Mouse (Mus musculus) myocyte (in vitro differentiated cells): Measurements from ENCODE around the gene Spock1.

Experiments
- CEBPB ChIP-seq: IDR thresholded peaks from 2 replicates; pipeline ENCODE4 v1.6.1; 2011; ENCODE audit warnings: mild to moderate bottlenecking, moderate library complexity; ENCODE audit not compliant: poor library complexity, insufficient read depth, severe bottlenecking
- E2F4 ChIP-seq: IDR thresholded peaks from one replicate; pipeline ENCODE4 v1.6.1; 2011; ENCODE audit warnings: mild to moderate bottlenecking, control low read depth, moderate library complexity; ENCODE audit not compliant: insufficient read depth
- MYOD1 ChIP-seq, 3 experiments: IDR thresholded peaks; one replicate each; pipeline ENCODE4 v1.6.1; 2011; ENCODE audit warnings: control low read depth in 2 of 3, low read depth in 2 of 3, mild to moderate bottlenecking in 2 of 3, moderate library complexity in 1 of 3; ENCODE audit not compliant: insufficient read length in 2 of 3, control insufficient read depth in 1 of 3
- MYOG ChIP-seq, 3 experiments: IDR thresholded peaks; one replicate each; pipeline ENCODE4 v1.6.1; 2011; ENCODE audit warnings: control low read depth in 2 of 3, low read depth in 2 of 3, mild to moderate bottlenecking in 2 of 3; ENCODE audit not compliant: insufficient read length in 2 of 3, control insufficient read depth in 1 of 3, insufficient read depth in 1 of 3
- POLR2A ChIP-seq: IDR thresholded peaks from one replicate; pipeline ENCODE4 v1.6.1; 2011; ENCODE audit warnings: low read depth, mild to moderate bottlenecking, control low read depth, moderate library complexity; ENCODE audit not compliant: insufficient read length
- POLR2AphosphoS2 ChIP-seq: IDR thresholded peaks from one replicate; pipeline ENCODE4 v1.6.1; 2011; ENCODE audit warnings: low read depth, control low read depth; ENCODE audit not compliant: insufficient read length
- USF1 ChIP-seq: IDR thresholded peaks from one replicate; pipeline ENCODE4 v1.6.1; 2011; ENCODE audit warnings: low read depth, mild to moderate bottlenecking, control low read depth, moderate library complexity

- TF ChIP-seq POLR2A, result no peak
- no peak for TF ChIP-seq MYOG (IDR thresholded peaks at IDR 0.05; ENCODE audit: control insufficient read depth in 1 of 3, insufficient read depth in 1 of 3, insufficient read length in 2 of 3, low read depth in 2 of 3)
- TF ChIP-seq CEBPB, result no peak
- no peak for TF ChIP-seq E2F4
- no peak for TF ChIP-seq MYOD1 (IDR thresholded peaks at IDR 0.05; ENCODE audit: control insufficient read depth in 1 of 3, insufficient read length in 2 of 3, low read depth in 2 of 3)
- no peak for TF ChIP-seq POLR2AphosphoS2
- no peak for TF ChIP-seq USF1
These were observed 388.3 kb downstream of the Spock1 start for GRCm38 (mm10) chr13:57519790-57520189.
